Mouse (Mus musculus) 3T3-L1 (cell line): ENCODE measurements around the gene Mcm3.

Experiments used
- DNase-seq: peaks from one replicate; pipeline ENCODE4 v3.0.0-alpha.2; 2015; ENCODE audit warnings: low read depth, low spot score

The Mcm3 gene

DNA sequence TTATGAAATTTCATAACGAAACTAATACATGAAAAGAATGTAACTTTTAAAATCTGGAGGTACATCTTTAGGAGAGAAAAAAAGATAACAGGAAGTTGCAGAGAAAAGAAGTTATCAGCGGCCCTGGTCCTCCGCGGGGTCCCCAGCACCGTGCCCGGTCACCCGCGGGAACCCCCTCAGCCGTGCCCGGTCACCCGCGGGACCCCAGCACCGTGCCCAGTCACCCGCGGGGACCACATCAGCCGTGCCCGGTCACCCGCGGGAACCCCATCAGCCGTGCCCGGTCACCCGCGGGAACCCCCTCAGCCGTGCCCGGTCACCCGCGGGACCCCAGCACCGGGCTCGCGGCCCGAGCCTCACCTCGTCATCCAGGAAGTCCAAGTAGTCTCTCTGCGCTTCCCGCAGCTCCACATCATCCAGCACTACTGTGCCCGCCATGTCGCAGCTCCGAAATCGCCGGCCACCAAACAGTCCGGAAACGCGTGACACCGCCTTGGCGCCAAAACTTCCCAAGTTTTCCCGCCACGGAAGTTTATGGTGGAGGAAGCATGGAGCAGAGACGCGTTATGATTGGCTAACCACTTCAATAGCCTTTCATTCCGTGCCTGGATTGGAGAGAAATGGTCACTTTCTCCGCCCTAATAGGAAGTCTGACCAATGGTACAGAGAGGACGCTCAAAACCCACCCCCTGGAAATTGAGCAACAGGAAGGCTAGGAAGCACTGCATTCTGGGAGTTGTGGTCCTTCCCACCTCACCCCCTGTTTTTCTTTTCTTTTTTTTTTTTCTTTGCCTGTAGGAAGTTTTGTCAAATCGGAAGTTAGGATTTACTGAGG, at the start of gene Mcm3:
Gene Mcm3, minus strand, starts transcription at position 542 of the 835 bp plus-strand sequence.
- DNase-seq: peak; percentile 100

- no peak for DNase-seq
These were observed 47.9 kb upstream of the Mcm3 start for GRCm38 (mm10) chr1:20868036-20868435.

GRCm38 (mm10) chr1:20867241-20867902, 47.3 kb upstream of the Mcm3 start:
- DNase-seq: no peak

- DNase-seq: no peak
These were observed 43.5 kb upstream of the Mcm3 start for GRCm38 (mm10) chr1:20863452-20864172.

GRCm38 (mm10) chr1:20861865-20862264, 41.8 kb upstream of the Mcm3 start:
- no peak for DNase-seq

DNA sequence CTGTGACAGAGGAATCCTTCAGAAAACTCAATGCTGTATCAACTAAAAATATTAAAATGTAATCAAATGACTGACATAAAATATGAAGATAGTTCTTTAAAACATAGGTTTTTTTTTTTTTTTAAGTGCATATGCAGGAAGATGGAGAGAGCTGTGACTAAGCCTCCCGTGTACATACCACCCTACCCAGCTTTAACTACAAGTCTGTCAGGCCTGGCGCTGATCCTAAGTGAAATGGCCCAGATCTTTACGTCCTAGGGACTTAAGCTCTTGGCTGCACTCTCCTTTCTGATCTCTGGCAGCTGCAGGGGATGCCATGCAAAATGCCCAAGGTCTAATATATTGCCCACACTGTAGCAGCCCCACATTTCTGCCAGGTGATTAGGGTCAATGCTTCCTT, 40.7 kb upstream of the Mcm3 start:
- no peak for DNase-seq

GRCm38 (mm10) chr1:20856924-20857902, 37.1 kb upstream of the Mcm3 start:
- no peak for DNase-seq

GRCm38 (mm10) chr1:20839911-20840310, 19.8 kb upstream of the Mcm3 start:
- DNase-seq: no peak

DNA sequence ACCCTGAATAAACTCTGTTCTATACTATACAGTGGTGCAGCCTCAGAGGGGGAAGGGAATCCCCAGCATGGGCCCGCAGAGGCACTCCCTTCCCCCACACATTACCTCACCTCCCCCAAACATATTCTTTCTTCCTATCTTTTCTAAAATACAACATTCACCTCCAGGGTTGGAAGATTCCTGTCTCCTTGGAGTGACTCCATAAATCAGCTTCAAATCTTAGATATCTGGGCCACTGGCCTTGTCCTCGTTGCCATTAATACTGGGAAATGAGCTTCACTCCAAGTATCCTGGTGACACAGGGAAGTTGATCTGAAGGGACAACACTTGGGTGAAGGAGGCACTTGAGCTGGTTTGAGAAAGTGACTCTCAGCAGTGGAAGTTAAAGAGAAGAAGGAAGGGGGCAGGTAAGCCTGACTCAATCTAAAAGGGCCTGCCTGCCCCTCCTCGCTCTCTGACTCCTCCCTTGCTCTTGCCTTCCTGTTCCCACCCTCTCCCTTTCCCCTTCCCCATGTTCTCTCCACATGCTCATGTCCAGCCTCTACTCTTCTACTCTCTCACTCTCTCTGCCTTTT, 16.5 kb upstream of the Mcm3 start:
- DNase-seq: no peak

- DNase-seq: no peak
These were observed 13.0 kb upstream of the Mcm3 start for GRCm38 (mm10) chr1:20833141-20833511.

DNA sequence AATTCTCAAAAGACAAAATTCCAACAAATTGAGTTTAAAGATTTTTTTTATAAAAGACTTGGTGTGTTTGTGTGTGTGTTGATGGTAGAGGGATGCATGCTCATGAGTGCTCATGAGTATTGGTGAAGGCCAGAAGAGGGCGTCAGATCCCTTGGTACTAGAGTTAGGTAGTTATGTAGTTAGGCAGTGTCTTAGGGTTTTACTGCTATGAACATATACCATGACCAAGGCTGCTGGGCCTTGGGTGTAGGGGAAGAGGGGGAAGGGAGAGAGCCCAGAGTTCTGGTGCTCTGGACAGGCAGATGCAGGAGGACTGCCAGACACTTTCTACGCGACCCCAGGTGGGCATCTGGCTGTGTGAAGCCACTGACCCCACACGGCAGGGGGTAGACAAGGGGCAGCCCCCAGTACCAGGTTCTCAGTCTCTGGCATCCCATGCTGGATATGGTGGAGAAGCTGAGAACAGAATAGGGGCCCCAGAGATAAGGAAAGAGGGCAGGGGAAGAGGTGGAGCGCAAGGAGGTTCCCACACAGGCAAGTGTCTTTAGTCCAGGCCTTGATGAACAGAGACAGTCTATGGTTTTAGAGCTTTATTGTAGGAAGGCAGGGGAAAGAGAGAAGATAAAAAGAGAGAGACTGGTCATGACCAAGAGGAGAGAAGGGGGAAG, 12.5 kb upstream of the Mcm3 start:
- DNase-seq: no peak

DNA sequence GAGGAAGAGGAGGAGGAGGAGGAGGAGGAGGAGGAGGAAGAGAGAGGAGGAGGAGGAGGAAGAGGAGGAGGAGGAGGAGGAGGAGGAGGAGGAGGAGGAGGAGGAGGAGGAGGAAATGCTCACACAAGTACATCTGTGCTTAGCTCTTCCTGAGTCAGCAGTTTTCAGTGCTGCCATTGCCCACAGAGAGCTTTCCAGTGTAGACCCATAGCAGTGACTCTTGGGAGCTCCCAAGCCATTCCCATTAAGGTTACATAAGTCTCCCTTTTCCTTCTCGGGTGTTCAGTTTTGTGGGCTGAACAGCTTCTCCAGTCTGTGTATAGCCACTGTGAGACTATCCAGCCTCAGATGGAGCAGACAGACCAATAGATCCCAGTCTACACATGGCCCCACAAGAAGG, 10.4 kb upstream of the Mcm3 start:
- no peak for DNase-seq

DNA sequence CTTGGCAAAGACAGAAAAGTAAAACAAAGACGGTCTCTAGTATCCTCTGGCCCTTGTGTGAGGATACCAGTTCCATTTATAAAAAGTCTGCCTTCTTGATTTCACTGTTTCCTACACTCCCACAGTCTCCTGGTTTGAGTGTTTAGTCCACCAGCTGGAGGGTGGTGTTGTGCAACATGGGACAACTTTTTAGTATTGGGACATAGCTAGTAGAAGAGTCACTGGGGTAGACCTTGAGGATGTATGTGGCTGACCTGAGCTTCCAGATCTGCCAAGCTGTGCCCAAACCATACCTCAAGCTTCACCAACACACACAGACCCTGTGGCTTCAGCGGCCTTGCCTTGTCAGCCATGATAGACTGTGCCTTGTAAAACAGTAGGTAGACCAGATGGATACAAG, 7.9 kb upstream of the Mcm3 start:
- no peak for DNase-seq

DNA sequence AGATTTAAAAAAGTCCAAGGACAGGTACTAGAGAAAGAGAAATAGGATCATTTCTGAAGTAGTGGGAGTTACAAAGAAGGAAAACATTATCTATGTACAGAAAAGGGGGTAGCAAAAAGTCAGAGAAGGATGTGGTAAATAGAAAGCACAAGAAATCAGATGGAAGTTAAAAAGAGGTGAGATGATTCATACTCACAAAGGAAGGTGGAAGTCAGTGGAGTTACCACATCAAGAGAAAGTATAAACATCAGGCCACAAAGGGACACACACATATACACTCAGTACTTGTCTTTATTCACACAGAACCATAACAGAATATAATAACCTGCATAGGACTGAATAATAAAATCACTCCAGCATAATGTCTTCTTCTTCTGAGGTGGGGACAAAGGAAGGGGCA, 4.9 kb upstream of the Mcm3 start:
- DNase-seq: no peak

- DNase-seq: no peak
These were observed 3.8 kb upstream of the Mcm3 start for GRCm38 (mm10) chr1:20823906-20824305.

- no peak for DNase-seq
These were observed 3.4 kb upstream of the Mcm3 start for GRCm38 (mm10) chr1:20823471-20823870.

DNA sequence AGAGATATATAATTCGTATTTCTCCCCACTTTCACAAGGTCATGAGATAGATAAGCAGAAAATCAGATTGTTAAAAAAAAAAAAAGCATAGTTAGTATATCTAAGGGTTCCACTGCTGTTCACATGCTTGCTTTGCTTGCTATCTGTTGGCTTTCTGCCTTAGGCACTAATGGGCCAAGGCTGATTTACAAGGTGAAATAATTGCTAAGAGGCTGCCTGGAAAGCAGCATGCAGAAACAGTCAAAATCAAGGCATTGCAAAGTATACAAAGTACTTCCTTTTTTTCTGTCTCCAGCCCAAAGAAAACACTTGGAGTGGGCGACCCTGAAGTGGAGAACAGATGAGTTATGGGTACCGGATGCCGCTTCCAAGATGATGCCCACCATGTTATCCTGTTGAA, 847 bp upstream of the Mcm3 start:
- no peak for DNase-seq

DNA sequence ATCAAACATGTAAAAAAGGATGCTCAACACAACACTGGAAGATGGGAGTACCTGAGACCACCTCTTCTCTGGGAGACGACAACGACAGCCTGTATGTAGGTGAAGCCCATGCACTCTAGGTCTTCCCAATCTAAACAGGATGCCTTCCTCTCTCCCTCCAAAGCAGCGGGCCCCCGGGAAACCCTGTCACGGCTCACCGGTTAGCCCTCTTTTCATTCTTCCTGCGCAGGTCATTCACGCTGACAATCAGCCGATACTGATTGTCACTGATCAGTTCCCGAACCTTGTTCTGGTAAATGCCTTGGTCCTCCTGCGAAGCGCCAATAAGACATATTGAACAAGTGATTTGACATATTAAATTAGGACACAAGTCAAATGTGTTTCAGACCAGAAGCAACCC, 2.5 kb downstream of the Mcm3 start:
- DNase-seq: no peak

- DNase-seq: no peak
These were observed 2.9 kb downstream of the Mcm3 start for GRCm38 (mm10) chr1:20817172-20817571.

DNA sequence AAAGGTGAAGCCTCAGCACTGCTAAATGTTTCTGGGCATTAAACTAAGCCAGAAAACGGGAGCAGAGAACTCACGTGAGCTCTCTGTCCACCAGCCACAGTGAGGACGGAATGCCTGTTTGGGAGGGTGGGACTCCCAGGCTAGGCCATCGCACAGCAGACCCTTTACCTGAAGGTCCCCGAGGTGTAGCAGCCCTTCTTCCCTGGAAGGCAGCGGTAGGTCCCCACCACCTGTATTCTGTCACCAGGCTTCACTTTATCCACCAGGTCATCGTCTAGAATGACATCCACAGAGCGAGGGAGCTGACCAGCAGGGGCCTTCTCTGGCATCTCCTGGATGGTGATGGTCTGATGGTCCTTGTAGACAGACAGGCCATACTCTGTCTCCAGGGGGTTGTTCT, 5.6 kb downstream of the Mcm3 start:
- DNase-seq: no peak

DNA sequence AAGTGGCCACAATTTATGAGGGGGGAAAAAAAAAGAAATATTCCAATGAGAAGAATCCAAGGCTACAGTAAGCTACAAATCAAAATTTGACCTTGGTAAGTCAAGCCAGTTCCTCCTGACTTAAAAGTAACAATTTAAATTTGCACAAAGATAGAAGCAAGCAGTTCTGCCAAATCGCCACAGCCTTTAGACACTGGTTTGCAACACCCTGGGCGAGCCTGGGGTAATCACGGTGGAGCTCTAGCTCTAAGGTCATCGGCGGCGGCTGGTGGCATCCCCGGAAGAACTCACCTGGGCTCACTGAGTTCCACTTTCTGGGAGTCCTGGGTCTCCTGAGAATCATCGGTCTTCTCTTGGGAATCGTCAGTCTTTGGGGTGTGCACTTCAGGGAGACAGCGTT, 15.6 kb downstream of the Mcm3 start:
- DNase-seq: no peak
